Mouse (Mus musculus) lung, embryonic 14.5 days (tissue): ENCODE measurements around the gene Olfr644. TPM values are rescaled to one million over a fixed set of nuclear protein-coding genes. Genes with fewer than 3 reads are reported as not detected.

Experiments
- ATAC-seq: fragments of 200-750 bp; cut with Nextera tagmentation; 2 replicates; pipeline ENCODE4 v1.8.0; 2017; ENCODE audit warnings: mild to moderate bottlenecking, moderate TSS enrichment, moderate library complexity; ENCODE audit not compliant: insufficient read depth
- DNase-seq: peaks from one replicate; pipeline ENCODE4 v3.0.0-alpha.2; 2015
- H3K27ac ChIP-seq: fragments of 300-500 bp; sonication (generic); 2 replicates; pipeline ENCODE4 v1.5.1; 2014; ENCODE audit warnings: low read depth, mild to moderate bottlenecking, moderate library complexity
- H3K27me3 ChIP-seq: fragments of 300-500 bp; sonication (generic); 2 replicates; pipeline ENCODE4 v1.6.1; 2014; ENCODE audit warnings: low read length, control low read depth; ENCODE audit not compliant: insufficient read depth
- H3K36me3 ChIP-seq: fragments of 300-500 bp; sonication (generic); 2 replicates; pipeline ENCODE4 v1.6.1; 2014; ENCODE audit warnings: control low read depth; ENCODE audit not compliant: insufficient read depth
- H3K4me1 ChIP-seq: fragments of 300-500 bp; sonication (generic); 2 replicates; pipeline ENCODE4 v1.6.1; 2014; ENCODE audit warnings: antibody characterized with exemption, control low read depth; ENCODE audit not compliant: insufficient read depth
- H3K4me2 ChIP-seq: fragments of 300-500 bp; sonication (generic); 2 replicates; pipeline ENCODE4 v1.6.1; 2014; ENCODE audit warnings: mild to moderate bottlenecking
- H3K4me3 ChIP-seq: fragments of 300-500 bp; sonication (generic); 2 replicates; pipeline ENCODE4 v1.5.1; 2014; ENCODE audit warnings: low read depth, low read length
- H3K9ac ChIP-seq: fragments of 300-500 bp; sonication (generic); 2 replicates; pipeline ENCODE4 v1.6.1; 2014
- H3K9me3 ChIP-seq: fragments of 300-500 bp; sonication (generic); 2 replicates; pipeline ENCODE4 v1.6.1; 2016; ENCODE audit warnings: low read depth, low read length, control low read depth
- CTCF ChIP-seq: IDR thresholded peaks from 2 replicates; pipeline ENCODE4 v1.5.1; 2016; ENCODE audit warnings: antibody characterized with exemption, low read depth
- WGBS: fragments of 180-500 bp; shearing (Covaris S2); extraction: QIAGEN DNeasy Blood & Tissue Kit; methylation state at CpG from one replicate; pipeline ENCODE4 v1.1.7; 2014; 5-methylcytosine and 5-hydroxymethylcytosine counted together
- polyA plus RNA-seq: library from polyadenylated mRNA; unstranded; fragments of >200 nt; fragmentation: Nextera tagmentation; extraction: Ambion mirVana; gene quantifications from 2 replicates; pipeline ENCODE4 v1.2.1, GENCODE M21; 2014

Olfr644 gene
- polyA plus RNA-seq = not detected in 2 replicates

GRCm38 (mm10) chr7:104071769-104072168, at the start of gene Olfr644:
Gene Olfr644 (minus strand): TSS chr7:104071869.
- WGBS = 57% methylated on average over 2 of the region's 2 CpGs

GRCm38 (mm10) chr7:104104757-104104972, 33.0 kb upstream of the Olfr644 start, which contains the start of gene Olfr646:
Gene Olfr646 (plus strand): TSS chr7:104104873.
- H3K36me3 ChIP-seq = no peaks in the 10 kb centered on the region
- TF ChIP-seq CTCF = no peak
- H3K4me3 ChIP-seq = no peak within 1 kb of the TSS
- no peak within 1 kb of the TSS for H3K27ac ChIP-seq
- no peaks in the 10 kb centered on the region for H3K4me1 ChIP-seq
- no peak within 1 kb of the TSS for H3K4me2 ChIP-seq
- no peak for DNase-seq
- no peak within 1 kb of the TSS for H3K9ac ChIP-seq
- ATAC-seq = no peak
- no peaks in the 10 kb centered on the region for H3K9me3 ChIP-seq
- no peaks in the 10 kb centered on the region for H3K27me3 ChIP-seq

More at GRCm38 (mm10) chr7:104071769-104072168, at the start of gene Olfr644:
- Histone ChIP-seq H3K4me1 (no peaks in the 10 kb centered on the region), H3K27me3 (no peaks in the 10 kb centered on the region), H3K27ac (no peak within 1 kb of the TSS), H3K9ac (no peak within 1 kb of the TSS), H3K4me3 (no peak within 1 kb of the TSS), H3K9me3 (no peaks in the 10 kb centered on the region), H3K36me3 (no peaks in the 10 kb centered on the region), H3K4me2 (no peak within 1 kb of the TSS)
- no peak for DNase-seq
- TF ChIP-seq CTCF = no peak
- ATAC-seq = no peak

- WGBS = 67% methylated on average over 4 of the region's 4 CpGs
- H3K4me1 ChIP-seq = no peaks in the 10 kb centered on the region
- no peak overlapping the region for H3K4me3 ChIP-seq
- no peaks in the 10 kb centered on the region for H3K36me3 ChIP-seq
- no peak for TF ChIP-seq CTCF
- no peak overlapping the region for H3K27ac ChIP-seq
- H3K27me3 ChIP-seq = no peaks in the 10 kb centered on the region
- no peak for ATAC-seq
- no peaks in the 10 kb centered on the region for H3K9me3 ChIP-seq
- no peak overlapping the region for H3K4me2 ChIP-seq
- H3K9ac ChIP-seq = no peak overlapping the region
- DNase-seq = no peak
Observed at GRCm38 (mm10) chr7:104103913-104104756, 32.5 kb upstream of the Olfr644 start.

GRCm38 (mm10) chr7:104085365-104085764, 13.7 kb upstream of the Olfr644 start, which contains the start of gene Olfr645:
Gene Olfr645 (minus strand): TSS chr7:104085465.
- H3K4me1 ChIP-seq = no peaks in the 10 kb centered on the region
- H3K9me3 ChIP-seq = no peaks in the 10 kb centered on the region
- H3K27ac ChIP-seq = no peak within 1 kb of the TSS
- H3K27me3 ChIP-seq = no peaks in the 10 kb centered on the region
- no peak for TF ChIP-seq CTCF
- H3K36me3 ChIP-seq = no peaks in the 10 kb centered on the region
- H3K4me3 ChIP-seq = no peak within 1 kb of the TSS
- 71% methylated on average over 1 of the region's 1 CpGs for WGBS
- no peak within 1 kb of the TSS for H3K4me2 ChIP-seq
- DNase-seq = no peak
- no peak within 1 kb of the TSS for H3K9ac ChIP-seq
- ATAC-seq = no peak

GRCm38 (mm10) chr7:104061345-104061744, 10.3 kb downstream of the Olfr644 start, which contains the start of gene 4930516K23Rik:
Gene 4930516K23Rik (minus strand): TSS chr7:104061445.
- no peaks in the 10 kb centered on the region for H3K27me3 ChIP-seq
- no peak for TF ChIP-seq CTCF
- H3K9me3 ChIP-seq = no peaks in the 10 kb centered on the region
- H3K36me3 ChIP-seq = no peaks in the 10 kb centered on the region
- DNase-seq = no peak
- no peak within 1 kb of the TSS for H3K9ac ChIP-seq
- no peak for ATAC-seq
- H3K4me2 ChIP-seq = no peak within 1 kb of the TSS
- H3K4me3 ChIP-seq = no peak within 1 kb of the TSS
- no peak within 1 kb of the TSS for H3K27ac ChIP-seq
- WGBS = 45% methylated on average over 2 of the region's 2 CpGs
- no peaks in the 10 kb centered on the region for H3K4me1 ChIP-seq

GRCm38 (mm10) chr7:104059215-104059614, 12.5 kb downstream of the Olfr644 start:
- Histone ChIP-seq H3K27me3 (no peaks in the 10 kb centered on the region), H3K4me1 (no peaks in the 10 kb centered on the region), H3K9ac (no peak overlapping the region), H3K4me3 (no peak overlapping the region), H3K27ac (no peak overlapping the region), H3K4me2 (no peak overlapping the region), H3K36me3 (no peaks in the 10 kb centered on the region), H3K9me3 (no peaks in the 10 kb centered on the region)
- 88% methylated on average over 1 of the region's 1 CpGs for WGBS
- TF ChIP-seq CTCF = no peak
- ATAC-seq (no peak), DNase-seq (no peak)

- DNase-seq = no peak
- no peaks in the 10 kb centered on the region for H3K27me3 ChIP-seq
- H3K9ac ChIP-seq = no peak within 1 kb of the TSS
- no peak within 1 kb of the TSS for H3K4me3 ChIP-seq
- no peaks in the 10 kb centered on the region for H3K4me1 ChIP-seq
- H3K4me2 ChIP-seq = no peak within 1 kb of the TSS
- TF ChIP-seq CTCF = no peak
- H3K36me3 ChIP-seq = no peaks in the 10 kb centered on the region
- H3K9me3 ChIP-seq = no peaks in the 10 kb centered on the region
- 72% methylated on average over 1 of the region's 1 CpGs for WGBS
- H3K27ac ChIP-seq = no peak within 1 kb of the TSS
- ATAC-seq = no peak
Observed at GRCm38 (mm10) chr7:104052566-104052965, 19.1 kb downstream of the Olfr644 start, which contains the start of gene Olfr642. Gene Olfr642 (minus strand): TSS chr7:104052666.
